Mouse (Mus musculus): Measurements from ENCODE around the gene Zfr2. TPM values are rescaled to one million over a fixed set of nuclear protein-coding genes. Genes with fewer than 3 reads are reported as not detected.

Zfr2 gene
- polyA plus RNA-seq, 2 experiments = 9.7 to 39.7 TPM

- 97% methylated on average over 4 of the region's 4 CpGs for WGBS
- TF ChIP-seq POLR2A (IDR thresholded peaks at IDR 0.05; ENCODE audit: borderline replicate concordance, extremely low read depth, insufficient read depth, insufficient read length) = no peak
- Histone ChIP-seq H3K27ac (replicated peaks; ENCODE audit: low read depth, low read length) (no peak overlapping the region), H3K9me3 (ENCODE audit: control insufficient read depth, low read length) (0 out of 2 replicates have a peak, but pooled peaks cover 5% of the 10 kb centered on the region), H3K4me3 (replicated peaks; ENCODE audit: low read length) (no peak overlapping the region), H3K36me3 (ENCODE audit: control insufficient read depth, insufficient read depth, low read length) (peaks cover 41% of the 10 kb centered on the region), H3K27me3 (ENCODE audit: control insufficient read depth, insufficient read depth, low read length) (peaks cover 41% of the 10 kb centered on the region), H3K4me2 (replicated peaks; ENCODE audit: low read depth, low read length, severe bottlenecking) (no peak overlapping the region), H3K9ac (ENCODE audit: low read depth, low read length, severe bottlenecking) (no peak overlapping the region), H3K4me1 (ENCODE audit: control insufficient read depth, insufficient read depth, low read length) (peaks cover 4% of the 10 kb centered on the region; the same call in 1 of the 2 replicates)
- DNase-seq (ENCODE audit: low spot score) = no peak
- ATAC-seq (ENCODE audit: low FRiP score, low read depth) = no peak
Measured at GRCm38 (mm10) chr10:81261025-81261424, 28.1 kb downstream of the Zfr2 start.

GRCm38 (mm10) chr10:81265540-81265939 lies 32.6 kb downstream of the Zfr2 start:
- WGBS = 90% methylated on average over 8 of the region's 8 CpGs
- peaks cover 54% of the 10 kb centered on the region for H3K36me3 ChIP-seq (ENCODE audit: control insufficient read depth, insufficient read depth, low read length)

GRCm38 (mm10) chr10:81266211-81267105 lies 33.5 kb downstream of the Zfr2 start, which contains the start of the genes Mrpl54 and Apba3:
TSS of gene Mrpl54 (minus strand) at chr10:81266934.
TSS of gene Apba3 (plus strand) at chr10:81266960.
- Histone ChIP-seq H3K9me3 (ENCODE audit: control insufficient read depth, low read length) (no peaks in the 10 kb centered on the region), H3K4me1 (ENCODE audit: control insufficient read depth, insufficient read depth, low read length) (peaks cover 12% of the 10 kb centered on the region), H3K4me2 (replicated peaks; ENCODE audit: low read depth, low read length, severe bottlenecking) (peak within 1 kb of the TSS; percentile 81), H3K36me3 (ENCODE audit: control insufficient read depth, insufficient read depth, low read length) (peaks cover 63% of the 10 kb centered on the region), H3K27ac (replicated peaks; ENCODE audit: low read depth, low read length) (peak within 1 kb of the TSS; percentile 91), H3K27me3 (ENCODE audit: control insufficient read depth, insufficient read depth, low read length) (no peaks in the 10 kb centered on the region), H3K9ac (ENCODE audit: low read depth, low read length, severe bottlenecking) (peak within 1 kb of the TSS; percentile 83), H3K4me3 (replicated peaks; ENCODE audit: low read length) (peak within 1 kb of the TSS; percentile 73)
- WGBS = under 1% methylated on average over 48 of the region's 48 CpGs
- peak; percentile 58; the same call in 1 of the 2 replicates for TF ChIP-seq POLR2A (IDR thresholded peaks at IDR 0.05; ENCODE audit: borderline replicate concordance, extremely low read depth, insufficient read depth, insufficient read length)
- ATAC-seq (ENCODE audit: low FRiP score, low read depth) (peak; percentile 95), DNase-seq (ENCODE audit: low spot score) (peak; percentile 96)

More at GRCm38 (mm10) chr10:81265540-81265939, 32.6 kb downstream of the Zfr2 start:
- H3K27ac ChIP-seq (replicated peaks; ENCODE audit: low read depth, low read length) = no peak overlapping the region
- no peaks in the 10 kb centered on the region for H3K27me3 ChIP-seq (ENCODE audit: control insufficient read depth, insufficient read depth, low read length)
- DNase-seq (ENCODE audit: low spot score) (no peak), ATAC-seq (ENCODE audit: low FRiP score, low read depth) (no peak)
- peak overlapping the region; percentile 83; the same call in 1 of the 2 replicates for H3K9ac ChIP-seq (ENCODE audit: low read depth, low read length, severe bottlenecking)
- TF ChIP-seq POLR2A (IDR thresholded peaks at IDR 0.05; ENCODE audit: borderline replicate concordance, extremely low read depth, insufficient read depth, insufficient read length) = no peak
- H3K4me3 ChIP-seq (replicated peaks; ENCODE audit: low read length) = peak overlapping the region; percentile 72
- H3K9me3 ChIP-seq (ENCODE audit: control insufficient read depth, low read length) = 0 out of 2 replicates have a peak, but pooled peaks cover 3% of the 10 kb centered on the region
- peaks cover 12% of the 10 kb centered on the region for H3K4me1 ChIP-seq (ENCODE audit: control insufficient read depth, insufficient read depth, low read length)
- peak overlapping the region; percentile 81 for H3K4me2 ChIP-seq (replicated peaks; ENCODE audit: low read depth, low read length, severe bottlenecking)

GRCm38 (mm10) chr10:81268056-81268455 lies 35.1 kb downstream of the Zfr2 start:
- H3K27ac ChIP-seq (replicated peaks; ENCODE audit: low read depth, low read length) = no peak overlapping the region

GRCm38 (mm10) chr10:81268643-81269412 lies 35.9 kb downstream of the Zfr2 start:
- no peak overlapping the region for H3K27ac ChIP-seq (replicated peaks; ENCODE audit: low read depth, low read length)
- peak overlapping the region; percentile 72 for H3K4me2 ChIP-seq (replicated peaks; ENCODE audit: low read depth, low read length, severe bottlenecking)

More at GRCm38 (mm10) chr10:81268056-81268455, 35.1 kb downstream of the Zfr2 start:
- DNase-seq (ENCODE audit: low spot score) (peak; percentile 92), ATAC-seq (ENCODE audit: low FRiP score, low read depth) (peak; percentile 41; the same call in 1 of the 2 replicates)
- peak overlapping the region; percentile 77 for H3K9ac ChIP-seq (ENCODE audit: low read depth, low read length, severe bottlenecking)
- peaks cover 12% of the 10 kb centered on the region for H3K4me1 ChIP-seq (ENCODE audit: control insufficient read depth, insufficient read depth, low read length)
- H3K9me3 ChIP-seq (ENCODE audit: control insufficient read depth, low read length) = no peaks in the 10 kb centered on the region
- no peaks in the 10 kb centered on the region for H3K27me3 ChIP-seq (ENCODE audit: control insufficient read depth, insufficient read depth, low read length)
- TF ChIP-seq POLR2A (IDR thresholded peaks at IDR 0.05; ENCODE audit: borderline replicate concordance, extremely low read depth, insufficient read depth, insufficient read length) = 0 out of 2 replicates have a peak, but pooled peaks have one; percentile 29
- WGBS = 3% methylated on average over 23 of the region's 23 CpGs
- peak overlapping the region; percentile 73 for H3K4me3 ChIP-seq (replicated peaks; ENCODE audit: low read length)
- peak overlapping the region; percentile 72 for H3K4me2 ChIP-seq (replicated peaks; ENCODE audit: low read depth, low read length, severe bottlenecking)
- peaks cover 64% of the 10 kb centered on the region for H3K36me3 ChIP-seq (ENCODE audit: control insufficient read depth, insufficient read depth, low read length)

More at GRCm38 (mm10) chr10:81268643-81269412, 35.9 kb downstream of the Zfr2 start:
- Histone ChIP-seq H3K27me3 (ENCODE audit: control insufficient read depth, insufficient read depth, low read length) (no peaks in the 10 kb centered on the region), H3K4me3 (replicated peaks; ENCODE audit: low read length) (peak overlapping the region; percentile 73), H3K9me3 (ENCODE audit: control insufficient read depth, low read length) (no peaks in the 10 kb centered on the region), H3K9ac (ENCODE audit: low read depth, low read length, severe bottlenecking) (peak overlapping the region; percentile 77), H3K4me1 (ENCODE audit: control insufficient read depth, insufficient read depth, low read length) (peaks cover 12% of the 10 kb centered on the region), H3K36me3 (ENCODE audit: control insufficient read depth, insufficient read depth, low read length) (peaks cover 64% of the 10 kb centered on the region)
- 89% methylated on average over 12 of the region's 16 CpGs for WGBS
- DNase-seq (ENCODE audit: low spot score) (no peak), ATAC-seq (ENCODE audit: low FRiP score, low read depth) (no peak)
- TF ChIP-seq POLR2A (IDR thresholded peaks at IDR 0.05; ENCODE audit: borderline replicate concordance, extremely low read depth, insufficient read depth, insufficient read length) = no peak
